Mouse (Mus musculus): ENCODE results near the gene Spdef.

The Spdef gene

GRCm38 (mm10) chr17:27676270-27676669 lies 52.5 kb downstream of the Spdef start:
- DNase-seq = no peak

DNA sequence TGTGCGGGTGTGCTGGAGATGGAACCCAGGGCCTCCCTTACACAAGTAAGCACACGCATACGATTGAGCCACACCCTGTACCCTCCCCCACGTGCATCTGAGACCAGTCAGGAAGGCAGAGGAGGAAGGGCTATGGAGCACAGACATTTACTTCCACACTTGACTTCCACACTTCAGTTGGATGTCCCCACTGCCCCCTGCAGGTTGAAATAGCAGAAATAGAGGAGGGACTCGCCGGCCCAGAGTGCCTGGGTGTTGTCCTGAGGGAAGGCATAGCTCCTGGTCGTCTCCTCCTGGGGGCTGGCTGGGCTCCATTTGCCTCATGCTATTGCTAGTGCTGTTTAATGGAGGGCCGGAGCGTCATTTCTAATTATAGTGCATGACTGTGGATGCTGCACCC lies 53.3 kb downstream of the Spdef start:
- peak in 1 of 2 experiments; percentile 61 for DNase-seq

GRCm38 (mm10) chr17:27673945-27674344 lies 54.8 kb downstream of the Spdef start:
- no peak for DNase-seq

- DNase-seq = no peak
These were observed 57.0 kb downstream of the Spdef start for GRCm38 (mm10) chr17:27671720-27672119.

Measured in cerebellum, postnatal 25 days (tissue).